Mouse (Mus musculus): ENCODE results near the gene Fcho2.

GRCm38 (mm10) chr13:98689605-98690290, 125.5 kb downstream of the Fcho2 start:
- TF ChIP-seq CTCF (conservative IDR thresholded peaks at IDR 0.05; ENCODE audit: insufficient read depth, insufficient read length, low read depth, low read length) (no peak), POLR2A (IDR thresholded peaks at IDR 0.05; ENCODE audit: low read depth, low read length) (no peak)
